Mouse (Mus musculus) lung, embryonic 15.5 days (tissue): ENCODE measurements around the gene Rnh1. TPM values are rescaled to one million over a fixed set of nuclear protein-coding genes. Genes with fewer than 3 reads are reported as not detected.

ENCODE experiments used
- ATAC-seq: fragments of 200-750 bp; cut with Nextera tagmentation; 2 replicates; pipeline ENCODE4 v1.8.0; 2017; ENCODE audit warnings: moderate number of reproducible peaks, borderline replicate concordance; ENCODE audit not compliant: low FRiP score, low TSS enrichment; ENCODE audit errors: extremely low read depth
- H3K27ac ChIP-seq: fragments of 300-500 bp; sonication (generic); 2 replicates; pipeline ENCODE4 v1.5.1; 2015; ENCODE audit warnings: moderate library complexity, mild to moderate bottlenecking, inconsistent platforms
- H3K27me3 ChIP-seq: fragments of 300-500 bp; sonication (generic); 2 replicates; pipeline ENCODE4 v1.6.1; 2015; ENCODE audit warnings: inconsistent platforms
- H3K36me3 ChIP-seq: fragments of 300-500 bp; sonication (generic); 2 replicates; pipeline ENCODE4 v1.6.1; 2015; ENCODE audit warnings: inconsistent platforms
- H3K4me1 ChIP-seq: fragments of 300-500 bp; sonication (generic); 2 replicates; pipeline ENCODE4 v1.6.1; 2015; ENCODE audit warnings: inconsistent platforms
- H3K4me2 ChIP-seq: fragments of 300-500 bp; sonication (generic); 2 replicates; pipeline ENCODE4 v1.6.1; 2015; ENCODE audit warnings: inconsistent platforms, mild to moderate bottlenecking, moderate library complexity
- H3K4me3 ChIP-seq: fragments of 300-500 bp; sonication (generic); 2 replicates; pipeline ENCODE4 v1.5.1; 2015; ENCODE audit warnings: mild to moderate bottlenecking, inconsistent platforms
- H3K9ac ChIP-seq: fragments of 300-500 bp; sonication (generic); 2 replicates; pipeline ENCODE4 v1.6.1; 2015; ENCODE audit warnings: inconsistent platforms
- H3K9me3 ChIP-seq: fragments of 300-500 bp; sonication (generic); 2 replicates; pipeline ENCODE4 v1.6.1; 2016; ENCODE audit warnings: inconsistent platforms
- WGBS: fragments of 180-500 bp; shearing (Covaris S2); methylation state at CpG from one replicate; pipeline ENCODE4 v1.1.7; 2015; 5-methylcytosine and 5-hydroxymethylcytosine counted together
- polyA plus RNA-seq: library from polyadenylated mRNA; unstranded; fragments of >200 nt; fragmentation: Nextera tagmentation; extraction: Ambion mirVana; gene quantifications from 2 replicates; pipeline ENCODE4 v1.2.1, GENCODE M21; 2015

The Rnh1 gene
- polyA plus RNA-seq, 1 experiment from 2014 or later: 152 TPM

GRCm38 (mm10) chr7:141147044-141147443, 25.6 kb downstream of the Rnh1 start:
- Histone ChIP-seq H3K36me3 (peaks cover 19% of the 10 kb centered on the region), H3K4me3 (no peak overlapping the region), H3K4me1 (no peaks in the 10 kb centered on the region), H3K9ac (no peak overlapping the region), H3K4me2 (no peak overlapping the region), H3K27me3 (no peaks in the 10 kb centered on the region), H3K9me3 (no peaks in the 10 kb centered on the region), H3K27ac (no peak overlapping the region)
- 75% methylated on average over 6 of the region's 6 CpGs for WGBS
- ATAC-seq: no peak

GRCm38 (mm10) chr7:141146043-141146595, 26.5 kb downstream of the Rnh1 start:
- no peak for ATAC-seq
- H3K4me3 ChIP-seq: no peak overlapping the region
- no peak overlapping the region for H3K4me2 ChIP-seq
- H3K4me1 ChIP-seq: no peaks in the 10 kb centered on the region
- H3K36me3 ChIP-seq: peaks cover 19% of the 10 kb centered on the region
- no peaks in the 10 kb centered on the region for H3K27me3 ChIP-seq
- H3K27ac ChIP-seq: no peak overlapping the region
- 94% methylated on average over 12 of the region's 12 CpGs for WGBS
- H3K9me3 ChIP-seq: no peaks in the 10 kb centered on the region
- no peak overlapping the region for H3K9ac ChIP-seq

DNA sequence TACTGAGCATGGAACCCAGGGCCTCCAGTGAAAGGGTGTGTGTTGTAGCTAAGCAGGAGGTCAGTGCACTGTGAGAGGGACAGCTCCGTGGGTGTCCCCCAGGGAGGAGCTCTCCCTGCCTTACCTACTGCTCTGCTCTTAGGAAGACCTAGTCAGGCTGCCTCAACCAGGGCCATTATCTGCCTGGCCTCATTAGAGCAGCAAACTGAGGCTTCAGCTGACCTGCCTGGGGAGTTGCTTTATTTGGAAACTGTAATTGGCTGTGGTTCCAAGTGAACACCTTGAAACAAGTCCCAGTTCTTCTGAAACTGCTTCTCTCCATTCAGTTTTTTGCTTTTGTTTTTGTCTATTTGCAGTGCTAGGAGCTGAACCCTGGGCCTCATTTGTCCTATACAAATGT, 27.3 kb downstream of the Rnh1 start:
- no peaks in the 10 kb centered on the region for H3K4me1 ChIP-seq
- 55% methylated on average over 1 of the region's 1 CpGs for WGBS
- no peak for ATAC-seq
- H3K27ac ChIP-seq: no peak overlapping the region
- no peak overlapping the region for H3K4me2 ChIP-seq
- no peak overlapping the region for H3K9ac ChIP-seq
- no peaks in the 10 kb centered on the region for H3K9me3 ChIP-seq
- H3K27me3 ChIP-seq: no peaks in the 10 kb centered on the region
- H3K36me3 ChIP-seq: peaks cover 17% of the 10 kb centered on the region
- H3K4me3 ChIP-seq: no peak overlapping the region

- Histone ChIP-seq H3K4me3 (no peak overlapping the region), H3K9me3 (no peaks in the 10 kb centered on the region), H3K27me3 (no peaks in the 10 kb centered on the region), H3K9ac (no peak overlapping the region), H3K4me1 (no peaks in the 10 kb centered on the region), H3K4me2 (no peak overlapping the region), H3K36me3 (peaks cover 17% of the 10 kb centered on the region), H3K27ac (no peak overlapping the region)
- ATAC-seq: no peak
- 83% methylated on average over 3 of the region's 3 CpGs for WGBS
Observed at GRCm38 (mm10) chr7:141144650-141145049, 28.0 kb downstream of the Rnh1 start.

- H3K4me3 ChIP-seq: no peak overlapping the region
- no peaks in the 10 kb centered on the region for H3K4me1 ChIP-seq
- no peaks in the 10 kb centered on the region for H3K27me3 ChIP-seq
- no peaks in the 10 kb centered on the region for H3K9me3 ChIP-seq
- H3K36me3 ChIP-seq: peaks cover 17% of the 10 kb centered on the region
- WGBS: 75% methylated on average over 2 of the region's 2 CpGs
- H3K4me2 ChIP-seq: no peak overlapping the region
- no peak for ATAC-seq
- no peak overlapping the region for H3K27ac ChIP-seq
- no peak overlapping the region for H3K9ac ChIP-seq
Observed at GRCm38 (mm10) chr7:141143861-141144260, 28.8 kb downstream of the Rnh1 start.

DNA sequence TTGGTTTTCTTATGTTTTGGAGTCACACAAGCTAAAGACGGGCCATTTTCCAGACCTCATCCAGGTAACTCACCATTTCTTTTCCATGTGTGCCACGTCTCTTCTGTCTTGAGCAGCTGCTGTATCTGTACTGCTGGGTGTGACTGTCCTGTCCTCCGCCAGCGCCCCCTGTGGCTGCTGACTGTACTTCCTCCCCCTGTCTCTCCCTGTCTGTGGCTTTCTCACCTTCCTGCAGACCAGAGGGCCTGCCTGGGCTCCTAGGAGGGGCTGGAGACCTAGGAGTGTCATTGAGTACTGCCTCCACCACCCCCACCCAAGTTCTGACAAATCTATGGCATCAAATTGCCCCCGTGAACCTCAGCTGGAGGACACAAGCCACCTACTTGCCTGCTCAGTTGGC, 29.5 kb downstream of the Rnh1 start:
- Histone ChIP-seq H3K36me3 (peaks cover 24% of the 10 kb centered on the region), H3K4me3 (no peak overlapping the region), H3K27me3 (no peaks in the 10 kb centered on the region), H3K4me1 (no peaks in the 10 kb centered on the region), H3K9me3 (no peaks in the 10 kb centered on the region), H3K9ac (no peak overlapping the region), H3K27ac (no peak overlapping the region), H3K4me2 (no peak overlapping the region)
- 48% methylated on average over 5 of the region's 5 CpGs for WGBS
- no peak for ATAC-seq

DNA sequence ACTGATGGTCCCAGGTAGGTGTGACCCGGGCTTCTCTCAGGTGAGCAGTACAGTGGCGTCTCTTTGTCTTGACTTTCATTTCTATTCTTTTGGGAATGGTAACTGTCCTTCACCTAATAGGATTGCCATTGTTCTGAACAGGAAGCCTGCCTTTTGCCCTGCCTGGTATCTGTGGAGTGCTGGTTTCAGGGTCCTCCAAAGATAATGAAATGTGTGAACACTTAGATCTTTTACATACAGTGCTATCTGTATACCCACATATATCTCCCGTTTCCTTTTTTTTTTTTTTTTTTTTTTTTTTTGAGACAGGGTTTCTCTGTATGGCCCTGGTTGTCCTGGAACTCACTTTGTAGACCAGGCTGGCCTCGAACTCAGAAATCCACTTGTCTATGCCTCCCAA, 31.3 kb downstream of the Rnh1 start:
- Histone ChIP-seq H3K27ac (no peak overlapping the region), H3K4me1 (no peaks in the 10 kb centered on the region), H3K4me2 (no peak overlapping the region), H3K36me3 (peaks cover 30% of the 10 kb centered on the region), H3K27me3 (no peaks in the 10 kb centered on the region), H3K9ac (no peak overlapping the region), H3K9me3 (no peaks in the 10 kb centered on the region), H3K4me3 (no peak overlapping the region)
- WGBS: 80% methylated on average over 4 of the region's 4 CpGs
- ATAC-seq: no peak

GRCm38 (mm10) chr7:141131904-141132755, 40.5 kb downstream of the Rnh1 start:
- peak overlapping the region; percentile 67 for H3K4me3 ChIP-seq
- peak overlapping the region; percentile 83 for H3K9ac ChIP-seq
- H3K27ac ChIP-seq: no peak overlapping the region
- ATAC-seq: no peak
- no peaks in the 10 kb centered on the region for H3K27me3 ChIP-seq
- H3K4me2 ChIP-seq: peak overlapping the region; percentile 74
- no peaks in the 10 kb centered on the region for H3K9me3 ChIP-seq
- peaks cover 16% of the 10 kb centered on the region for H3K4me1 ChIP-seq
- H3K36me3 ChIP-seq: peaks cover 21% of the 10 kb centered on the region
- 49% methylated on average over 12 of the region's 12 CpGs for WGBS

DNA sequence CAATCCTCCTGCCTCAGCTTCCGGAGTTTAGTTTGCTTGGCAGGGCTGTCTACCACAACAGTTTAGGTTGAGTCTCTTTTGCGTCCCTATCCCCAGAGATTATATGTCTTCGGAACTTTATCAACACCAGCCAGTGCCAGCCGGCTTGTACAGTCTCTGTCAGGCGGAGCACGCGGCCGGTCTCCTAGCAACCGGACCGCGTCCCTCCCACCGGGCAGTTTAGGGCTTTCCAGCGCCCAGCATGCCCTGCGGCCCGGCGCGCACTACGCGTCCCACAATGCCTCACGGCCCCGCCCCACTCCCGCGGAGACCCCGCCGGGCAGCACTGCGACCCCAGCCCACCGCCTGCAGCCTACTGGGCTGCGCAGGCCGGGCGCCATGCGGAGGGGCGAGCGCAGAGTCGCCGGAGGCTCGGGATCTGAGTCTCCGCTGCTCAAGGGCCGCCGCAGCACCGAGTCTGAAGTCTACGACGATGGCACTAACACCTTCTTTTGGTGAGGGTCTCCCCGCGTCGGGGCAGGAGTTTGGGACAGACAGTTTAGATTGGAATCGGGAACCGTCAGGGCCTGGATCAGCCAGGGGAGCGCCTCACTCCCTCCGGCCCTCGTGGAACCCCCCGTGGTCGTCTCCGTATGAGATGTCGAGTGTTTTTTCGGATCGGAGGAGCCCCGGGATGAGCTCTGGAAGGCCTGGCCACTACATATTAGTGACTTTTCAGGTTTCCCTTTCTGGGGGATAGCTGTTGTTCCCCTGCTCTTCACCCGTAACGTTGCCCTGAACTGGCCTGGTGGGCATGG, 41.4 kb downstream of the Rnh1 start:
- peaks cover 16% of the 10 kb centered on the region for H3K4me1 ChIP-seq
- WGBS: under 1% methylated on average over 59 of the region's 59 CpGs
- H3K4me3 ChIP-seq: peak overlapping the region; percentile 67
- no peak overlapping the region for H3K27ac ChIP-seq
- ATAC-seq: peak; percentile 98
- H3K9ac ChIP-seq: peak overlapping the region; percentile 83
- no peaks in the 10 kb centered on the region for H3K27me3 ChIP-seq
- H3K4me2 ChIP-seq: peak overlapping the region; percentile 74
- H3K36me3 ChIP-seq: peaks cover 12% of the 10 kb centered on the region; the same call in 1 of the 2 replicates
- H3K9me3 ChIP-seq: no peaks in the 10 kb centered on the region

- no peak for ATAC-seq
- under 1% methylated on average over 15 of the region's 15 CpGs for WGBS
Observed at GRCm38 (mm10) chr7:141123517-141123856, 49.2 kb downstream of the Rnh1 start.

GRCm38 (mm10) chr7:141122689-141123516, 49.8 kb downstream of the Rnh1 start:
- Histone ChIP-seq H3K9ac (peak overlapping the region; percentile 62), H3K4me2 (peak overlapping the region; percentile 81), H3K4me3 (peak overlapping the region; percentile 63), H3K27ac (peak overlapping the region; percentile 85), H3K4me1 (peaks cover 5% of the 10 kb centered on the region), H3K9me3 (no peaks in the 10 kb centered on the region), H3K36me3 (no peaks in the 10 kb centered on the region), H3K27me3 (no peaks in the 10 kb centered on the region)
- peak; percentile 99 for ATAC-seq
- 2% methylated on average over 29 of the region's 29 CpGs for WGBS

More at GRCm38 (mm10) chr7:141123517-141123856, 49.2 kb downstream of the Rnh1 start:
- H3K9ac ChIP-seq: peak overlapping the region; percentile 62
- peak overlapping the region; percentile 85 for H3K27ac ChIP-seq
- H3K9me3 ChIP-seq: no peaks in the 10 kb centered on the region
- H3K4me2 ChIP-seq: peak overlapping the region; percentile 81
- no peaks in the 10 kb centered on the region for H3K27me3 ChIP-seq
- peaks cover 5% of the 10 kb centered on the region for H3K4me1 ChIP-seq
- H3K36me3 ChIP-seq: no peaks in the 10 kb centered on the region
- peak overlapping the region; percentile 63 for H3K4me3 ChIP-seq
